Mouse (Mus musculus) left cerebral cortex, postnatal 14 days (tissue): ENCODE results near the gene Tk2. TPM values are rescaled to one million over a fixed set of nuclear protein-coding genes. Genes with fewer than 3 reads are reported as not detected.

Experiments
- total RNA-seq, 2 experiments: library from RNA; stranded (reverse); gene quantifications; 2 replicates each; pipeline ENCODE4 v1.2.3; 2021

Gene Tk2
- total RNA-seq, 2 experiments from 2014 or later: 37.3 to 39.9 TPM

Other genes with a start within 250 kb of the Tk2 start
- 10 to 100 TPM; 16.4 to 17.4 TPM for gene Cdh5, start 146.9 kb downstream of the Tk2 start, total RNA-seq
- 10 to 100 TPM; 13.8 to 15.4 TPM for gene Bean1, start 78.1 kb downstream of the Tk2 start, total RNA-seq
- gene Cklf, start 2.3 kb upstream of the Tk2 start, total RNA-seq: 1 to 10 TPM; 8.7 to 8.9 TPM
- gene Cmtm2a, start 44.6 kb upstream of the Tk2 start, total RNA-seq: not detected
- not detected for gene Gm45711, start 61.5 kb upstream of the Tk2 start, total RNA-seq
- gene Cmtm1, start 61.6 kb upstream of the Tk2 start, total RNA-seq: not detected
- not detected for gene Gm11020, start 73.0 kb upstream of the Tk2 start, total RNA-seq
- not detected for gene Cmtm2b, start 73.7 kb upstream of the Tk2 start, total RNA-seq
- gene Cmtm3, start 90.9 kb upstream of the Tk2 start, total RNA-seq: 10 to 100 TPM; 12.2 to 21.8 TPM
- 10 to 100 TPM; 71.3 to 72.9 TPM for gene Cmtm4, start 147.2 kb upstream of the Tk2 start, total RNA-seq
- gene Dync1li2, start 194.5 kb upstream of the Tk2 start, total RNA-seq: 100 to 1,000 TPM; 254 to 257 TPM